Mouse (Mus musculus): ENCODE measurements at regions not wholly inside any gene's neighbourhood (a gene's known extent, or its start where the extent isn't known, plus 50 kb on each side); places are given as distances from the start of the nearest gene placed in this dataset.
"Not testable (repeated sequence)": the region's sequence is repeated elsewhere in the genome, so short reads cannot be mapped to it uniquely, and the experiment has no call there.

DNA sequence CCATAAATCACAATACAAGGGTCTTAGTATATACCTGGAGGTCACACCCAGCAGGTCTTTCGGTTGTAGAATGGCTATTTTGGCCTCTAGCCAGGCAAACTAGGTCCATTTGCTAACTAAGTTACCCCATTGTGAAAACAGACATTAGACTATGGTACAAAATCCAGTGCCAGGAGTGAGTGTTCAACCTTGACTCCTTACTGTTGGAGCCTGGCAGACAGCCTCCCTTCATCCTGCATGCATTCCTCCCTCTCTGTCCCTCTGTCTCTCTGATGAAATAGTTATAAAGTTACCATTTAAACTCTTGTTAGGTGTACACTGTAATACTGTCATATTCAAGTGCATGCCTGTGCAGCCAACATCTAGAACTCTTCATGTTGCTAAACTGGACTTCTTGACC, 254.1 kb downstream of the Tpbg start:
- H3K27me3 ChIP-seq = no peaks in the 10 kb centered on the region
- 93% methylated on average over 1 of the region's 1 CpGs for WGBS
- H3K27ac ChIP-seq = no peak overlapping the region
- no peak overlapping the region for H3K9ac ChIP-seq (replicated peaks)
- no peak overlapping the region for H3K4me3 ChIP-seq (replicated peaks)
- no peaks in the 10 kb centered on the region for H3K9me3 ChIP-seq
- H3K4me1 ChIP-seq (replicated peaks) = no peaks in the 10 kb centered on the region
- ATAC-seq = no peak
- H3K36me3 ChIP-seq = no peaks in the 10 kb centered on the region
- no peak overlapping the region for H3K4me2 ChIP-seq (replicated peaks)

DNA sequence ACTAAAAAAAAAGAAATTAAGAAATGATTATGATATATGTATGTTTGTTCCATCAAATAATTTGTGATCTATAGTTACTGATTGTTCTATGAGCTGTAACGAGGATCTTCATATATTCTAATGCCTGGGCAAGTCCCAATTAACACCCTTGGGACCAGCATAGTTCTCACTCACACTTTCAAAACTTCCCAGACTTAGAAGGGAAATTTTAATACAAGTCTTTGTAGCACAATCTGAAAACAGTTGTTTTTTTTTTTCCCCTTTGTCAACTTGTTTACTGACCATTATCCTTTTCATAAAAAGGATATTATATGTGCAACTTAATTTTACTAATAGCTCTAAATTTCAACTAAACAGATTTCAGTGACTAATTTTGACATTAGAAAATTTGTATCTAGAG, 257.1 kb downstream of the Tpbg start:
- no peaks in the 10 kb centered on the region for H3K36me3 ChIP-seq
- WGBS = 96% methylated on average over 1 of the region's 1 CpGs
- no peak for ATAC-seq

DNA sequence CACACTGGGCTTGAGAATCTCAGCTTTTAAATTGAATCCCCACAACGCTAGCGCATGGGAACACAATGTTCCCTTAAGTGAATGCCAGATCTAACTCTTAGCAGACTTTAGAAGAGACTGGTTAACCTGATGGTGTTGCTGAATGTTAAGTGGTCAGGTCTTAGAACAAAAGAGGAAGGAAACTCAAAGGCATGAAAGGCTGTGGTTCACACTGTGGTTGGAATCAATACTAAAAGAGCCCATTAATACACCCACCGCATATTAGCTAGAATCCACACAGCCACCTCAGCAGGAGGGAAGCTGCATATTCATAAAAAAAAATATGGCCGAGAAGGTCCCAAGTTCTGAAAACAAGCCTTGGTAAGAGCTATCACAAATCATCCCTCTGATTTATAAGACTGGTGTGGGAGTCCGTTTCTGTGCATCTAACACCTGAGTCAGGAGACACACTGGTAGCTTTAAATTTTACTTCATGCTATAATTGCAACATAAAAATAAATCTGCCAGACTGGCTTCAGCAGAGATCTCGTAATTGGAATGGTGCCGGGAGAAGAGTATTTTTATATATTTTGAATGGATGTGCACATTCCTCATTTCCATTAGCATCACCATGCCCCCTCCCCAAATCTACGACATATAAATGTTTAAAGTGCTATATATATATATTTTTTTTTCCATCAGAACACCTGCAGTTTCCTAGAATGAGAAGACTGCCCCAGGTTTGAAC, 259.3 kb downstream of the Tpbg start:
- Histone ChIP-seq H3K36me3 (no peaks in the 10 kb centered on the region), H3K27ac (no peak overlapping the region), H3K4me1 (replicated peaks) (no peaks in the 10 kb centered on the region), H3K4me3 (replicated peaks) (no peak overlapping the region), H3K9me3 (no peaks in the 10 kb centered on the region), H3K4me2 (replicated peaks) (no peak overlapping the region), H3K9ac (replicated peaks) (no peak overlapping the region), H3K27me3 (no peaks in the 10 kb centered on the region)
- no peak for ATAC-seq
- 89% methylated on average over 8 of the region's 8 CpGs for WGBS

More for the DNA sequence above, 257.1 kb downstream of the Tpbg start:
- H3K4me1 ChIP-seq (replicated peaks) = no peaks in the 10 kb centered on the region
- H3K4me3 ChIP-seq (replicated peaks) = no peak overlapping the region
- H3K4me2 ChIP-seq (replicated peaks) = no peak overlapping the region
- no peak overlapping the region for H3K9ac ChIP-seq (replicated peaks)
- H3K9me3 ChIP-seq = no peaks in the 10 kb centered on the region
- no peak overlapping the region for H3K27ac ChIP-seq
- H3K27me3 ChIP-seq = no peaks in the 10 kb centered on the region

DNA sequence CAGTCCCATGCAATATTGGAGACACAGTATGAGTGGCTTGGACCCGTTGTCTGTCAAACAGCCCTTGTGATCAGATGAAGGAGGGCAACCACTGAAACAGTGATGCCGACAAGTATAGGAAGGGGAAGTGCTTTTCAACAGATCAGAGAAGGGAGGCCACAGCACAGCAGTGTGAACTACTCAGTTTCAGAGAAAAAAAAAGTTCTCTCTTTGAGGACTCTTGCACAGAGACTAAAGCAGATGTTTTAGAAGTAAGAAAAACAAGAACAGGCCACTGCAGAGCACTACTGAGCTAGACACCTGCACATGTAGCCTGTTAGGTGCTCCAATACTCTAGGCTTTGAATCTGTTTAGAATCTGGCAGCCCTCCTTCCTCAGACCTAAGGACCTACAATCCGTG, 261.4 kb downstream of the Tpbg start:
- no peak overlapping the region for H3K4me3 ChIP-seq (replicated peaks)
- H3K9me3 ChIP-seq = no peaks in the 10 kb centered on the region
- H3K4me1 ChIP-seq (replicated peaks) = no peaks in the 10 kb centered on the region
- no peak overlapping the region for H3K9ac ChIP-seq (replicated peaks)
- no peak overlapping the region for H3K4me2 ChIP-seq (replicated peaks)
- WGBS = 83% methylated on average over 3 of the region's 3 CpGs
- ATAC-seq = no peak
- H3K27ac ChIP-seq = no peak overlapping the region
- H3K27me3 ChIP-seq = no peaks in the 10 kb centered on the region
- no peaks in the 10 kb centered on the region for H3K36me3 ChIP-seq

DNA sequence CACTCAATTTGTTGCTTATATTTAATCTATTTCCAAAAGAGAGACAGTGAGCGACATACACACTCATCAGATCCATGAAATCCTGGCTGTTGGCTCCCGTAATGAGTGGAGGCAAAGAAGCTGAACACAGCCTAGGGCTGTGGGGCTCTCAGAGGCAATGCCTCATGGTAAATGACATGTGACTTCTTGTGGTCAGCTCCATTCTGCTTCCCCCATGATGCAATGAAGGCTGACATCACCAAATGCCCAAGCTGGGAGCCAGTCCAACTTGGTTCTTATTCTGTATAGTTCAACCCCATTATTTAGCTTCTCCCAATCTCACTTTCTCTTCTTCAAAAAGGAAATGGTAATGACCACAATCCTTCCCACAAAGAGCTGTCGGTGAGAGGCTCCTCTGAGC, 262.5 kb downstream of the Tpbg start:
- WGBS = 81% methylated on average over 3 of the region's 3 CpGs
- no peak overlapping the region for H3K27ac ChIP-seq
- no peaks in the 10 kb centered on the region for H3K4me1 ChIP-seq (replicated peaks)
- H3K27me3 ChIP-seq = no peaks in the 10 kb centered on the region
- ATAC-seq = no peak
- H3K9me3 ChIP-seq = no peaks in the 10 kb centered on the region
- H3K4me3 ChIP-seq (replicated peaks) = no peak overlapping the region
- no peak overlapping the region for H3K9ac ChIP-seq (replicated peaks)
- no peaks in the 10 kb centered on the region for H3K36me3 ChIP-seq
- H3K4me2 ChIP-seq (replicated peaks) = no peak overlapping the region

DNA sequence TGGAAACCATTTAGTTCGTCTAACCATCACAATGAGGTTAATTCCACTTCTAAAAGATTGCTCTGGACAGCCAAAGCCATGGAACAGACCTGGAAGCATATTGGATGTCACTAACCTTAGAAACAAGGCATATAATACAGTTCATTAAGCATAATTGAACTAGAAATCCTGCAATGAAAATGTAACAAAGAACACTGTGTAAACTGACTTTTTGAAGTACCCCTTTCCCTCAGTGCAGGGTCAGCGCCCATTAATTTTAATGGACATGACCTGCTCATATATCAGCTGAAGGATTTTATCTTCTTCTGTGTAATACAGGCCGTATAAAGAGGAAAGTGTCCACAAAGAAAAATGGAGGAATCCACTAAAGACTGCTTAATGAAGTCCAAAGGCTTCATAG, 263.7 kb downstream of the Tpbg start:
- Histone ChIP-seq H3K27me3 (no peaks in the 10 kb centered on the region), H3K9ac (replicated peaks) (no peak overlapping the region), H3K4me1 (replicated peaks) (no peaks in the 10 kb centered on the region), H3K4me3 (replicated peaks) (no peak overlapping the region), H3K9me3 (no peaks in the 10 kb centered on the region), H3K36me3 (no peaks in the 10 kb centered on the region), H3K4me2 (replicated peaks) (no peak overlapping the region), H3K27ac (no peak overlapping the region)
- 86% methylated on average over 3 of the region's 3 CpGs for WGBS
- ATAC-seq = no peak

DNA sequence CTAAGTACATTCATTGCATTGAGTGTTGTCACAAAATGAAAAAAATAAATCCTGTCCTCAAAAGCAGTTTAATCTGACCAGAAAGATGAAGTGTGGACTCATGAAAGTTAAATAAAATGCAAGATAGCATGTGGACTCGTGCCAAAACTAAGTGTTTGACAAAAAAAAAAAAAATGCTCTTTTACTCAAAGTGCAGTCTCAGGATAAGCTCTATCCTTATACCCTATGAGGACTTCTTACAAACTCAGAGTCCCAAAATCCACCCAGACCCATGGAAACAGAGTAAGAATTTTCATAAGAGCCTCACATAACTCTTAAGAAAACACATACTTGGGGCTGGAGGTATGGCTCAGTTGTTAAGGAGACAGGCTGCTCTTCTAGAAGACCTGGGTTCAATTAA, 267.7 kb downstream of the Tpbg start:
- Histone ChIP-seq H3K27ac (no peak overlapping the region), H3K9me3 (0 out of 2 replicates have a peak, but pooled peaks cover 2% of the 10 kb centered on the region), H3K4me2 (replicated peaks) (no peak overlapping the region), H3K4me1 (replicated peaks) (no peaks in the 10 kb centered on the region), H3K36me3 (no peaks in the 10 kb centered on the region), H3K27me3 (no peaks in the 10 kb centered on the region), H3K9ac (replicated peaks) (no peak overlapping the region), H3K4me3 (replicated peaks) (no peak overlapping the region)
- ATAC-seq = no peak
- 68% methylated on average over 1 of the region's 1 CpGs for WGBS

DNA sequence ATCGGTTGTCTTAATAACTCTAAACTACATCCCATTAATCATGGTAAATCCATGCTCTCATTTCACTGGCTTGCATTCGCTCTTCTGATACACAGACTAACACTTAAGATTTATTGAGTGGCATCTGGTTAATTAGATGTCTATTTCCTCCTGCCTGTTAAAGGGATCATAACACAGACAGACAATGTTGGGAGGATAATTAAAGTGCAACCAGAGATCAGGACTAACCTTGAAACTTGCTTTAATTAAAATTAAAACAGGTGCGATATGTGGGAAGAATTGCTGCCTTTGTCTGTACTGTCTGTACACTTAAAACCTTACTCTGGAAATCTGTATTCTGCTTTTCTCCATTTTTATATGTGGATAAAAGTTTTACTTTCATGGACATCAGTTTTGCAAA, 277.2 kb downstream of the Tpbg start:
- Histone ChIP-seq H3K27ac (no peak overlapping the region), H3K27me3 (no peaks in the 10 kb centered on the region), H3K4me2 (replicated peaks) (no peak overlapping the region), H3K4me3 (replicated peaks) (no peak overlapping the region), H3K9ac (replicated peaks) (no peak overlapping the region), H3K9me3 (no peaks in the 10 kb centered on the region), H3K4me1 (replicated peaks) (no peaks in the 10 kb centered on the region), H3K36me3 (no peaks in the 10 kb centered on the region)
- 85% methylated on average over 3 of the region's 3 CpGs for WGBS
- no peak for ATAC-seq

DNA sequence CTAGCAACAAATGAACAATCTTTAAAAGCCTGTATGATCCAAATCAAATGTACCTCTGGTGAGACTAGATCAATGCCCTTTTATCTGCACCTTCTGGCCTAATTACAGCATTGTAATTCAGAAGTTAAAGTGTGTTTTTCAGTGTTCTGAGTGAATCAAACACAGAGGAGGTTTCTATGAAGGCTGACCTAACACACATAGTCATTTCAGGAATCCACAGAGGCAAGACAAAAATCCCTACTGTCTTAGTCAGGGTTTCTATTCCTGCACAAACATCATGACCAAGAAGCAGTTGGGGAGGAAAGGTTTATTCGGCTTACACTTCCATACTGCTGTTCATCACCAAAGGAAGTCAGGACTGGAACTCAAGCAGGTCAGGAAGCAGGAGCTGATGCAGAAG, 293.4 kb downstream of the Tpbg start:
- not testable (repeated sequence) for H3K36me3 ChIP-seq; H3K9ac ChIP-seq (replicated peaks); H3K4me3 ChIP-seq (replicated peaks); H3K9me3 ChIP-seq; H3K4me2 ChIP-seq (replicated peaks); ATAC-seq; H3K4me1 ChIP-seq (replicated peaks); H3K27me3 ChIP-seq; H3K27ac ChIP-seq
- WGBS = 74% methylated on average over 1 of the region's 1 CpGs

DNA sequence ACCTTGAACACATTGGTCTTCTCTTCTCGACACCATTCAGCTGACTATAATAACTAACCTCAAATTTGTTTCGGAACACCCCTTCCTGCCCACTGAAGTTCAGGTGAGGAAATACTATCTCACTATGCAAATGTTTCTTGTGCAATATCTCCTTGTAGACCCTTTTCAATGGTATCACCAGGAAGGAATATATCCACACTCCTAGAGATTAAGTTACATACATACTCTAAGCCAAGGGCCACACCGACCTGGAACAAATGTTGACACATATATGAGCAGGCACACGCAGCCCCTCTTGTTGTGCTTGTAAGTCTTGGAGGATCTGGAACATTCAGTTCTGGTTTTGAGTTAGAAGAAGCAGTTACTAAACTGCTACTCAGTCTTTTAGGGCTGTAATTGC, 303.7 kb downstream of the Tpbg start:
- 92% methylated on average over 4 of the region's 4 CpGs for WGBS
- H3K9ac ChIP-seq (replicated peaks) = no peak overlapping the region
- H3K27ac ChIP-seq = no peak overlapping the region
- no peak overlapping the region for H3K4me3 ChIP-seq (replicated peaks)
- no peaks in the 10 kb centered on the region for H3K27me3 ChIP-seq
- no peak for ATAC-seq
- H3K36me3 ChIP-seq = no peaks in the 10 kb centered on the region
- no peaks in the 10 kb centered on the region for H3K4me1 ChIP-seq (replicated peaks)
- H3K4me2 ChIP-seq (replicated peaks) = no peak overlapping the region
- no peaks in the 10 kb centered on the region for H3K9me3 ChIP-seq

DNA sequence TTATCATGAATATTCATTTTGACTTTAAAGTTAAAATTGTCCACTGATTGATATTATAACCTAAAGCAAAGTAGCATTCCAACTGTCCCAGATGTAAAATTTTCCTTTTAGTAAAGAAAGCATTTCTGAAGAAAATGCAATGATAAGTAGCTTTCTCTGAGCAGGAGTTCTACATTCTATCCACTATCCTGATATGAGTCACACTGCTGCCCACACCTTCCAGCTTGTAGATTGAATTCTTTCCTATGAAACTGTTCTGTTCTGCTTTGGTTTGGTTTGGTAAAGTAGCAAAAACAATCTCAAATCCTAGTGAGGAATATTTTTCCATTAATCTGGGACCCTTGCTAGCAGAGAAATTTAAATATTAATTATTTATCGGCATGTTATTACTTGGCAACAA, 304.4 kb downstream of the Ube2cbp start:
- 98% methylated on average over 1 of the region's 1 CpGs for WGBS
- ATAC-seq = no peak
- no peaks in the 10 kb centered on the region for H3K27me3 ChIP-seq
- no peak overlapping the region for H3K4me3 ChIP-seq (replicated peaks)
- H3K4me2 ChIP-seq (replicated peaks) = no peak overlapping the region
- no peaks in the 10 kb centered on the region for H3K36me3 ChIP-seq
- H3K4me1 ChIP-seq (replicated peaks) = no peaks in the 10 kb centered on the region
- no peaks in the 10 kb centered on the region for H3K9me3 ChIP-seq
- H3K9ac ChIP-seq (replicated peaks) = no peak overlapping the region
- no peak overlapping the region for H3K27ac ChIP-seq

DNA sequence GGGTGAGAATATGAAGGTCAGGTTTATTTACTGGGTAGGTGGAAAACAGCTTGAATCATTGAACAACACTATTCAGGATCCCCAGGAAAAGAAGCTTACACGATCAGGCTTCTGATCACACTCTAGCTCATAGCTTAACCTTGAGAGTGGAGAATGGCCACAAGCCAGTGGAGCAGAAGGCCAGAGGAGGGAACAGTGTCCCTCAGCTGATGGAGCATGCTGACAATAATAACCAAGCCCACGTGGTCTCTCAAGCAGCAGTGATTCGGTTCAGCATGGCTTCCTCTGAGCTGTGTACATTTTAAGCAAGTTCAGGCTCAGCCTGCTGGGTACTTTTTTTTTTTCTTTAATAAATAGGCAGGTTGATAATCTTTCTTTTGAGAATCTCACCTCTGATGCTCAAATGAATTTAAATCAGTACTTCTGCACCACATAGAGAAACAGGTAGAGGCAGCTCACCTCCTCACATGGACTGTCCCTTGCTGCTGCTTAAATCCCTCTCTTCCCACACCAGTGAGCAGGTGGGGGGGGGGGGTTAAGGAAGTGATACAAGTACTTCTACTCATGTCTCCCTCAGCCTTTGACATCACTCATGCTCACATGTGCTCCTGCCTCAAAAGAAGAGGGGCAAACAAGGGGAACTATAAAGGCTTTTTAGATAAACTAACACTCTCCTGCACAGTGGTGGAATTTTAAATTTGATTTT, 298.2 kb downstream of the Ube2cbp start:
- Histone ChIP-seq H3K27ac (no peak overlapping the region), H3K4me1 (replicated peaks) (0 out of 2 replicates have a peak, but pooled peaks cover 2% of the 10 kb centered on the region), H3K36me3 (no peaks in the 10 kb centered on the region), H3K9ac (replicated peaks) (no peak overlapping the region), H3K4me2 (replicated peaks) (no peak overlapping the region), H3K27me3 (no peaks in the 10 kb centered on the region), H3K9me3 (no peaks in the 10 kb centered on the region), H3K4me3 (replicated peaks) (no peak overlapping the region)
- 56% methylated on average over 3 of the region's 3 CpGs for WGBS
- 0 out of 2 replicates have a peak, but pooled peaks have one; percentile 20 for ATAC-seq

DNA sequence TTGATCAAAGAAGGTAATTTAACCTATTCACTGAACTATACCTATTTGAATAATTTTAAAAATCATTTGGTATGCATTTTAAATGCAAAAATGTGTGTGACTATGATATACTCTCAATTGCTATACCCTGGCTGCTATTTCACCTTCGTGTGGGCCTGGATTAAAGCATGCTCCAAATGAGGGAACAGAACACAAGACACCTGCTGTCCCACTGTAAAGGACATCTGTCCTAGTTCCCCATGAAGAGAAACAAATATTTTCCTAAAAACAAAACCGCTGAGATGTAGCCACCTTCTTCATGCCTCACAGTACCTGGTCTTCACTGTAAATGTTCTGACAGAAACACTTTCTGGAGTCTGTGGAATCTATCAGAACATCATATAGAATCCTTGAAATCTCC, 294.0 kb downstream of the Ube2cbp start:
- H3K9ac ChIP-seq (replicated peaks) = no peak overlapping the region
- no peaks in the 10 kb centered on the region for H3K36me3 ChIP-seq
- H3K27ac ChIP-seq = no peak overlapping the region
- no peak overlapping the region for H3K4me3 ChIP-seq (replicated peaks)
- 0 out of 2 replicates have a peak, but pooled peaks cover 2% of the 10 kb centered on the region for H3K4me1 ChIP-seq (replicated peaks)
- H3K27me3 ChIP-seq = no peaks in the 10 kb centered on the region
- no peaks in the 10 kb centered on the region for H3K9me3 ChIP-seq
- ATAC-seq = no peak
- 88% methylated on average over 2 of the region's 2 CpGs for WGBS
- H3K4me2 ChIP-seq (replicated peaks) = no peak overlapping the region

Measured in midbrain, embryonic 13.5 days (tissue).